Mouse (Mus musculus) intestine, embryonic 15.5 days (tissue): ENCODE results near the gene Dus1l. TPM values are rescaled to one million over a fixed set of nuclear protein-coding genes. Genes with fewer than 3 reads are reported as not detected.
"Not testable (repeated sequence)": the region's sequence is repeated elsewhere in the genome, so short reads cannot be mapped to it uniquely, and the experiment has no call there.

Experiments
- ATAC-seq: fragments of 200-750 bp; cut with Nextera tagmentation; 2 replicates; pipeline ENCODE4 v1.8.0; 2017; ENCODE audit warnings: moderate TSS enrichment, moderate library complexity
- H3K27ac ChIP-seq: fragments of 300-500 bp; sonication (generic); 2 replicates; pipeline ENCODE4 v1.5.1; 2015; ENCODE audit warnings: mild to moderate bottlenecking, inconsistent platforms
- H3K27me3 ChIP-seq: fragments of 300-500 bp; sonication (generic); replicated peaks from 2 replicates; pipeline ENCODE4 v1.6.1; 2015; ENCODE audit warnings: inconsistent platforms
- H3K36me3 ChIP-seq: fragments of 300-500 bp; sonication (generic); 2 replicates; pipeline ENCODE4 v1.6.1; 2015; ENCODE audit warnings: inconsistent platforms
- H3K4me1 ChIP-seq: fragments of 300-500 bp; sonication (generic); replicated peaks from 2 replicates; pipeline ENCODE4 v1.6.1; 2015; ENCODE audit warnings: inconsistent platforms
- H3K4me2 ChIP-seq: fragments of 300-500 bp; sonication (generic); replicated peaks from 2 replicates; pipeline ENCODE4 v1.6.1; 2015; ENCODE audit warnings: mild to moderate bottlenecking, inconsistent platforms
- H3K4me3 ChIP-seq: fragments of 300-500 bp; sonication (generic); replicated peaks from 2 replicates; pipeline ENCODE4 v1.5.1; 2015; ENCODE audit warnings: inconsistent platforms
- H3K9ac ChIP-seq: fragments of 300-500 bp; sonication (generic); 2 replicates; pipeline ENCODE4 v1.6.1; 2015; ENCODE audit warnings: inconsistent platforms
- H3K9me3 ChIP-seq: fragments of 300-500 bp; sonication (generic); 2 replicates; pipeline ENCODE4 v1.6.1; 2016; ENCODE audit warnings: inconsistent platforms
- WGBS: fragments of 180-500 bp; shearing (Covaris S2); methylation state at CpG from one replicate; pipeline ENCODE4 v1.1.7; 2015; 5-methylcytosine and 5-hydroxymethylcytosine counted together
- polyA plus RNA-seq: library from polyadenylated mRNA; unstranded; fragments of >200 nt; fragmentation: Nextera tagmentation; extraction: Ambion mirVana; gene quantifications from 2 replicates; pipeline ENCODE4 v1.2.1, GENCODE M21; 2015

Dus1l gene
- polyA plus RNA-seq = 76.5 and 82.1 TPM in 2 replicates

GRCm38 (mm10) chr11:120795756-120796613 lies at the start of gene Dus1l:
Dus1l (minus strand) TSS chr11:120796403.
- Histone ChIP-seq H3K4me1 (peaks cover 15% of the 10 kb centered on the region), H3K36me3 (peaks cover 21% of the 10 kb centered on the region; the same call in 1 of the 2 replicates), H3K9ac (peak within 1 kb of the TSS; percentile 91), H3K4me2 (peak within 1 kb of the TSS; percentile 84), H3K27me3 (no peaks in the 10 kb centered on the region), H3K4me3 (peak within 1 kb of the TSS; percentile 94), H3K27ac (peak within 1 kb of the TSS; percentile 54), H3K9me3 (no peaks in the 10 kb centered on the region)
- ATAC-seq = peak; percentile 93
- 2% methylated on average over 59 of the region's 59 CpGs for WGBS

GRCm38 (mm10) chr11:120844329-120844728 lies 48.1 kb upstream of the Dus1l start:
- H3K9me3 ChIP-seq = no peaks in the 10 kb centered on the region
- H3K27ac ChIP-seq = no peak overlapping the region
- WGBS = 82% methylated on average over 4 of the region's 4 CpGs
- ATAC-seq = no peak
- no peak overlapping the region for H3K4me2 ChIP-seq
- no peaks in the 10 kb centered on the region for H3K27me3 ChIP-seq
- no peaks in the 10 kb centered on the region for H3K4me1 ChIP-seq
- H3K9ac ChIP-seq = no peak overlapping the region
- H3K4me3 ChIP-seq = no peak overlapping the region
- no peaks in the 10 kb centered on the region for H3K36me3 ChIP-seq

DNA sequence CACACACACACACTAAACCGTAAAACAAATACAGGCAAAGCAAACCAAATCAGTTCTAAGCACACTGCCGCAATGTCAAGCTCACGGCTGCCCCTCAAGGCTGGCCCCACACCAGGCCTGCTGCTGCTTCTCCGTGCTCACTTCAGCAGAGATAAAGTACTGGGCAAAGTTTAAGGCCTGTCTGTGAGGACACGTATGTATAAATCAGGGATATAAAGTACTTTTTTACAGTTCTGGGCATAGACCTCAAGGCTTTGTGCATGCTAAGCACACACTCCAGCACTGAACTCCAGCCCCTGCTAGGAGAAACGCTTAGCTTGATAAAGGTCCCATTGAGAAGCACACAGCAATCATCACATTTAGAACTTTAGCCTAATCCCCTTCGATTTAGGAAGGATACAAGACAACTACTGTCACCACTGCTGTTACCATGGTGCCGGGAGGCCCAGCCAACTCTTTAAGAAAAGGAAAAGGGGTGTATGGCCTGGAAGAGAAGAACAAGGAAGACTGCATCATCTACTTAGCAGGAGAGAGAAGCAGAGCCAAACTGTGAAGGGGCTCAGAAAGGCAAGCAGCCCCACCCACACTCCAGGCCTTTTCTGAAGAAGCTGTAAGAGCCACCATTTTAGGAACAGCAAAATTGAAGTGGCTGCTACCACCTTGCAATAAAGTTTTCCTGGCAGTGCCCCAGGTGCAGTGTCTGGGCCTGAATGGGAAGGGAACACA lies 37.5 kb upstream of the Dus1l start:
- H3K9me3 ChIP-seq = no peaks in the 10 kb centered on the region
- no peak overlapping the region for H3K4me2 ChIP-seq
- H3K9ac ChIP-seq = no peak overlapping the region
- no peaks in the 10 kb centered on the region for H3K36me3 ChIP-seq
- H3K4me1 ChIP-seq = peaks cover 9% of the 10 kb centered on the region
- peak overlapping the region; percentile 66 for H3K27ac ChIP-seq
- H3K4me3 ChIP-seq = no peak overlapping the region
- no peaks in the 10 kb centered on the region for H3K27me3 ChIP-seq
- whole genome bisulfite sequencing = 38% methylated on average over 8 of the region's 8 CpGs
- peak; percentile 82 for ATAC-seq

DNA sequence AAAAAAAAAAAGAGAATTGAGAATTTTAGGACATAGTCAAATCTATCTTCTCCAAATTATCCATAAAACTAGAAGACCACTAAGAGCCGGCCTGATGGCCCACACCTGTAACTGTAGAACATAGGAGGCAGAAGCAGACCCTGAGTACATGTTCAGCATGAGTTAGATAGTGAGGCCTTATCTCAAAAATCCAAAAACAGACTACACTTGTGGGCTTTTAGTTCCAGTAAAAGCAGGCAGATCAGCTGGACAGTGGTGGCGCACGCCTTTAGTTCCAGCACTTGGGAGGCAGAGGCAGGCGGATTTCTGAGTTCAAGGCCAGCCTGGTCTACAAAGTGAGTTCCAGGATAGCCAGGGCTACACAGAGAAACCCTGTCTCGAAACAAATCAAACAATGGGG lies 36.8 kb upstream of the Dus1l start:
- H3K4me2 ChIP-seq, H3K9ac ChIP-seq, H3K36me3 ChIP-seq, ATAC-seq, H3K9me3 ChIP-seq, H3K27me3 ChIP-seq, H3K4me3 ChIP-seq, H3K4me1 ChIP-seq: not testable (repeated sequence)
- WGBS = 87% methylated on average over 5 of the region's 5 CpGs
- peak overlapping the region; percentile 66; the same call in 1 of the 2 replicates for H3K27ac ChIP-seq

GRCm38 (mm10) chr11:120831659-120832440 lies 35.6 kb upstream of the Dus1l start:
- H3K9ac ChIP-seq = no peak overlapping the region
- peaks cover 9% of the 10 kb centered on the region for H3K4me1 ChIP-seq
- ATAC-seq = no peak
- 79% methylated on average over 3 of the region's 3 CpGs for WGBS
- no peaks in the 10 kb centered on the region for H3K36me3 ChIP-seq
- H3K4me3 ChIP-seq = no peak overlapping the region
- no peaks in the 10 kb centered on the region for H3K9me3 ChIP-seq
- H3K27ac ChIP-seq = no peak overlapping the region
- no peak overlapping the region for H3K4me2 ChIP-seq
- no peaks in the 10 kb centered on the region for H3K27me3 ChIP-seq

DNA sequence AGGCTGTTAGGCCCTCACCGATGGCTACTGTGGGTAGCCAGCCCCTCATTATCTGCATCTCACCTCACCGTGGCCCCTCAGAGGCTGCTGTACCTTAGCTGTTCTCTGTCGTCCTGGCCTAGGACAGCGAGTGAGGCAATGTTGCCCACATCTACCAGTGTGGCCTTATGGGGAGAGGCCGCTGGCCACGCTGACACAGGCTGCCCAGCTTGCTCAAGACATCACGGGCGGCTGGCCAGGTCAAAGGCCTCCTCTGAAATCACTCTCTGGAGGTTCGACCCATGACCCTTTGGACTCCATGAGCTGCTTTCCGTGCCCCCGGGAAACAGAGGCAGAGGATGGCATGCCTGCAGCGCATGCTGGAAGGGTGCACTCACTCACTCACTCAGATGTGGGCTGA lies 34.5 kb upstream of the Dus1l start:
- 78% methylated on average over 12 of the region's 12 CpGs for WGBS
- Histone ChIP-seq H3K4me2 (no peak overlapping the region), H3K27me3 (no peaks in the 10 kb centered on the region), H3K4me1 (peaks cover 12% of the 10 kb centered on the region), H3K9me3 (no peaks in the 10 kb centered on the region), H3K27ac (no peak overlapping the region), H3K36me3 (no peaks in the 10 kb centered on the region), H3K9ac (no peak overlapping the region), H3K4me3 (no peak overlapping the region)
- no peak for ATAC-seq

DNA sequence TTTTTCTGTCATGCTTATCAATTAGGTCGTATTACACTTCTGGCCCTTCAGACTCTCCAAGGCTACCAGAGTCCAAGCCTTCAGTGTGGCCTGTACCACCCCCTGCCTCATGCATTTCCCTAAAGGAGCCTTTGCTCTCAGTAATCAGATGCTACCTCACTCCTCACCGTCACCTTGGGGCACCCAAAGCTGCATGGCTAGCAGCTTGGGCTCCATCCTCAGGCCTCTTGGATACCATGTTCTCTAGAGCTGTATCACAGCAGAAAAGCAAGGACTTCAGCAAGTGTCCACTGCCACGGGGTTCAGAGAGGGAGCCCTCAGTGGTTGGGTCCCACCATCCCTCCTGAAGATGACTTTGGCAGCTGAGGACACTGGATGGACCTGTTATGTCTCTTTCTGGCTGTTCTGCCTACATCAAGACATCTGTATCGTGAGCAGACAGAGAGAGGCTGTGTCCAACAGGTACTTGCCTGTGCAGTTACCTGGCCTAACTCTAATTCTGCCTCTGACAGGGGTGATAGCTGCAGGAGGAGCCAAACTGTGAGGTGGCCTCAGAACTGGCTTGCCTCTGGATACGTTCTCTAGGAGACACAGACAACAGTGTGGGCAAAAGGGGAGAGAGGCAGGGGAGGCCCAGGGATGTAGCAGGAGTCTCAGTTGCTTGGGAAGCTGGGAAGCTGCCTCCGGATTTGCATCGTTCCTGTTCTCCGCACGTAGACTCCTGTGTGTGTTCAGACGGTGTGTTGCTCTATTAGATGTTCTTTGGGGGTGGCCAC lies 33.7 kb upstream of the Dus1l start:
- H3K4me3 ChIP-seq = no peak overlapping the region
- no peak overlapping the region for H3K27ac ChIP-seq
- no peaks in the 10 kb centered on the region for H3K36me3 ChIP-seq
- H3K9me3 ChIP-seq = no peaks in the 10 kb centered on the region
- WGBS = 84% methylated on average over 10 of the region's 10 CpGs
- no peak overlapping the region for H3K9ac ChIP-seq
- H3K27me3 ChIP-seq = no peaks in the 10 kb centered on the region
- H3K4me1 ChIP-seq = peaks cover 20% of the 10 kb centered on the region
- ATAC-seq = no peak
- no peak overlapping the region for H3K4me2 ChIP-seq

- Histone ChIP-seq H3K27ac (no peak overlapping the region), H3K4me1 (peaks cover 13% of the 10 kb centered on the region), H3K27me3 (no peaks in the 10 kb centered on the region), H3K4me2 (no peak overlapping the region), H3K9ac (no peak overlapping the region), H3K9me3 (no peaks in the 10 kb centered on the region), H3K36me3 (no peaks in the 10 kb centered on the region), H3K4me3 (no peak overlapping the region)
- 79% methylated on average over 4 of the region's 4 CpGs for WGBS
- no peak for ATAC-seq
These were observed 32.2 kb upstream of the Dus1l start for GRCm38 (mm10) chr11:120828416-120828815.

DNA sequence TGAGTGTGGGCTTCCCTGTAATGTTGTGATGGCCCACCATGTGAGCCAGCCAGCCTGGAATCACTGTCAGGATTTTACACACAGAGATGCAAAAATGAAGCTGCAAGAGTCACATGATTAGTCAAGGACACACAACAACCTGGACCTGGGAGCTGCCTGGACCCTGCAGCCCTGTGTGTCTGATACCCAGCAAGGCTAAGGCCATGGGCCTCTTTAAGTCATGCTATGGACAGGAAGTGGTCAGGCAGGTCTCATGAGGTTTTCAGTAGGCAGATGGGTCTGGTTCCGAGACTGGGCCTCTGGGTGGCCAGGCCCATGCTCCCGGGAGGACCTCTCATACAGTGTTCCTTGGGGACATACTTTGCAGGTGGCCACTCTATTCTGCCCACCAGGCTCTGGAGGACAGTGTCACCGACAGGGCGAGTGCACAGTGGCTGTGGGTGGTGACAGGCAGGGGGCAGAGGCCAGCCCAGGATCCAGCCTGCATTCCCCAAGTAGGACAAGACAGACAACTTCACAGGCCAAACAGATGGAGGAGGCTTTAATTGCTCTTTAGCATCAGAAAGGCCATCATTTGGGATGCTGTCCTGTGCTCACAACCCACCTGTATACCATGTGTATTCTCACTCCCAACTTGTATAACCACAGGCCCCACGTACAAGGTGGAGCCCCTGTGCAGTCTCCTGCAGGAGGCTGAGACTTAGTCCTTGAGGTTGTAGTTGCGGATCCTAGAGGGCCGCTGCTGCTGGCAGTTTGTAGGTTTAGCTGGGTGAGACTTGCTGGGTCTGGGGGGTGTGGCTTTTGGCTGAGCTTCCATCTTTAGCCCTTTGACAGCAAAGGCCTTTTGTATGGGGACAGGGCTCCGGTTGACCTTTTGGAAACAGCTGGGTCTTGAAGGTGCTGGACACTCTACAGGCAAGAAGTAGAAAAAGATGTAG lies 30.1 kb upstream of the Dus1l start:
- peak overlapping the region; percentile 95 for H3K27ac ChIP-seq
- 87% methylated on average over 8 of the region's 8 CpGs for WGBS

DNA sequence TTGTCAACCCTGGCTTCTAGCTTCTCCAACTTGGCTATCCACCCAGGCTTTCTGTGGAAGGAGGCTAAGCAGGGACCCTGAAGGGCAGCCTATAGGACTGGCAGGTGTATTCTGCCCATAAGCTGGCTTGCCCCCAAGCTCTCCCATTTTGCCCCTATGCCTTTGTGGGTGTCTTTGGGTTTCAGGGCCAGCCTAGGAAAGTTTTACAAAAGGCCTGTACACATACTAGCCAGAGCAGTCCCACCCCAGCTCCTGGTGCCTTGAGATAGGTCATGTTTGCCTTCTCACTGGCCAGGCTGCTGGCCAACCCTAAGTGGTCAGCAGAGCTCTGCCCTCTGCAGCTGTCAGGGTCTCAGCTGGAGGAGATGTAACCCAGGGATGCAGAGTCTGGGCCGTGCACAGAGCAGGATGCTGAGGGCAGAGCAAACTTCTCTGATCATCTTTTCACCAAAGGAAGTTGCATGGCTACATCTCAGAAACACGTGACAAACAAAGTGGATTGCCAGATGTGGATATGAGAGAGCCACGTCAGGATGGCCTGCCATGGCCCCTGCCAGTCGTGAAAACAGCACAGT lies 29.2 kb upstream of the Dus1l start:
- no peak for ATAC-seq
- peak overlapping the region; percentile 95 for H3K27ac ChIP-seq
- no peaks in the 10 kb centered on the region for H3K27me3 ChIP-seq
- 41% methylated on average over 4 of the region's 4 CpGs for WGBS
- H3K9me3 ChIP-seq = no peaks in the 10 kb centered on the region
- peak overlapping the region; percentile 92 for H3K4me3 ChIP-seq
- H3K36me3 ChIP-seq = peaks cover 13% of the 10 kb centered on the region
- peak overlapping the region; percentile 64 for H3K9ac ChIP-seq
- H3K4me2 ChIP-seq = peak overlapping the region; percentile 83
- H3K4me1 ChIP-seq = peaks cover 35% of the 10 kb centered on the region

More for the DNA sequence above, 30.1 kb upstream of the Dus1l start:
- no peaks in the 10 kb centered on the region for H3K27me3 ChIP-seq
- peaks cover 29% of the 10 kb centered on the region for H3K4me1 ChIP-seq
- no peak for ATAC-seq
- 0 out of 2 replicates have a peak, but pooled peaks cover 5% of the 10 kb centered on the region for H3K36me3 ChIP-seq
- no peak overlapping the region for H3K9ac ChIP-seq
- no peak overlapping the region for H3K4me3 ChIP-seq
- no peak overlapping the region for H3K4me2 ChIP-seq
- no peaks in the 10 kb centered on the region for H3K9me3 ChIP-seq
